Mouse (Mus musculus) leukemia stem cell, adult 10-12 weeks (primary cell): Measurements from ENCODE around the gene Nubpl. TPM values are rescaled to one million over a fixed set of nuclear protein-coding genes. Genes with fewer than 3 reads are reported as not detected.

ENCODE experiments used
- polyA plus RNA-seq: library from polyadenylated mRNA; stranded (reverse); fragments of >175 nt; gene quantifications from 2 replicates; pipeline ENCODE4 v1.2.3, GENCODE M21; 2012; ENCODE audit warnings: low replicate concordance

Gene Nubpl
- polyA plus RNA-seq: 3.2 and 4.3 TPM in 2 replicates

DNA sequence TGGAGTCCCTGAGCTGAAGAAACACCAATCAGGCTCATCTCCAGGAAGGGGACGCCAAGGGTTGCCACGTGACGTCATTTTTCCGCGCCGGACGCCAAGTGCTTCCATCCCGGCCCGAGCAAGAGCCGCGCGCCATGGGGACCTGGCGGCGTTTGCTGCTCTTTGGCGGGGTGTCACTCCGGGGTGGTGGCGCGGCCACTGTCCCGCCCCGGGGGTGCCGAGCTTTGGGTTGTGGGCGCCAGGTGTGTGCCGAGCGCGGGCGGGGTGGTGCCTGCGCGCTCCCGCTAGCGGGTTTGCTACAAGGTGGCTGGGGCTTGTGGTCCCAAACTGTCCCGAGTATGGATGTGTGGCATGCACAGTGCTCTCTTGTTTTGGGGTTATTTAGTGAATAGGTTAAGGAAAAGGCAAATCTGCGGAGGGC is at the start of gene Nubpl:
Gene Nubpl, plus strand, starts transcription at position 88 of the 421 bp plus-strand sequence.

Other genes starting within 250 kb of the Nubpl start
- 1.3 and 6.8 TPM in 2 replicates for gene Heatr5a, start 126.4 kb upstream of the Nubpl start, polyA plus RNA-seq
- gene Dtd2, start 91.2 kb upstream of the Nubpl start, polyA plus RNA-seq: 0.96 and 3.0 TPM in 2 replicates
- not detected in 2 replicates for gene Gpr33, start 69.7 kb upstream of the Nubpl start, polyA plus RNA-seq